In the genomic region with DNA sequence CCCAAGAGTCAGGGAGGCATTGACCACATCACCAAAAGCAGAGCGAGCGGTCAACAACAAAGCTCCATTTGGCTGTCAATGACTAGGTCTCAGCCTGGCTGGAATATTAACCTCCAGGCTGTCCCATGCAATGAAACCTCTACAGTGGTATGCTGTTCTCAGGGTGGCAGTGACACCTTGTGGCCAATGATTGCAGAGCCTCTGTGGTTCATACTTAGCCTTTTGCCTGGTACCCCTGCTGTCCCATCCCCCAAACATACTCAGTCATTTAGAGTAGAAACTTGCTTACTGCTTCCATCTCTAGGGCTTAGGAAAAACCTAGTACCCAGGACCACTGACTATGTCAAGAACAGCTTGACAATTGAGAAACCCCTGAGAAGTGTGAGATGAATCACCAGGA, we compare ENCODE assay signal across 9 mouse cellular contexts. TPM values are rescaled to one million over a fixed set of nuclear protein-coding genes. Genes with fewer than 3 reads are reported as not detected.
DNase-seq lines count a peak whose midpoint lies in the region; ATAC-seq and TF ChIP-seq lines count a peak whose summit lies in the region.
"Had no signal": no experiment of that assay in that cellular context is flagged by ENCODE, and none has a peak within 500 bp of the region (broad histone marks: within the 10 kb centered on the region; RNA-seq: fewer than 3 reads in every experiment).

No protein-coding gene starts in this region.

- H3K36me3 ChIP-seq in forebrain, embryonic 16.5 days (ENCODE audit: control insufficient read depth, insufficient read depth), result no peaks in the 10 kb centered on the region

- no peaks in the 10 kb centered on the region for H3K4me1 ChIP-seq in forebrain, embryonic 16.5 days (replicated peaks; ENCODE audit: control insufficient read depth, insufficient read depth, low read length)

- H3K9ac ChIP-seq in forebrain, embryonic 16.5 days (replicated peaks; ENCODE audit: low read depth, low read length), result no peak overlapping the region

- H3K4me3 ChIP-seq in forebrain, embryonic 16.5 days (replicated peaks; ENCODE audit: low read length), result no peak overlapping the region
- H3K4me3 ChIP-seq in layer of hippocampus, adult 2 months, result no peak overlapping the region

- H3K4me2 ChIP-seq in forebrain, embryonic 16.5 days (ENCODE audit: low read length), result no peak overlapping the region

- no peak overlapping the region for H3K27ac ChIP-seq in forebrain, embryonic 16.5 days (ENCODE audit: low read length)
- H3K27ac ChIP-seq in layer of hippocampus, adult 2 months, result 0 out of 2 replicates have a peak overlapping the region, but pooled peaks have one; percentile 0

- DNase-seq in MEL-GATA-1-ER (ENCODE audit: extremely low read depth, low read depth), result peak; percentile 1
- DNase-seq in c-Kit-positive CD71-positive TER-119-positive erythroid progenitor cells, embryonic 14.5 days (ENCODE audit: low spot score), result peak; percentile 10
- DNase-seq in layer of hippocampus, adult 2 months (ENCODE audit: low spot score in 2 of 2), result peak; percentile 68 to 75
- DNase-seq in lung, postnatal 25 days (ENCODE audit: low spot score), result peak; percentile 65
- DNase-seq in right cerebral cortex, adult 18-20 months, result peak; percentile 77
- no peak for DNase-seq in spleen, postnatal 14 days (ENCODE audit: low spot score in 2 of 2)

- peak; percentile 86 for ATAC-seq in forebrain, embryonic 16.5 days
- peak; percentile 72 to 80 for ATAC-seq in hematopoietic stem cell, adult 5-6 weeks (replicated peaks in 1 of 2; ENCODE audit: insufficient read depth in 1 of 2, low FRiP score in 2 of 2, low TSS enrichment in 1 of 2, low read depth in 1 of 2, poor library complexity in 2 of 2, severe bottlenecking in 2 of 2)

- WGBS in forebrain, embryonic 16.5 days, result 62% methylated on average over 2 of the region's 2 CpGs

- no peaks in the 10 kb centered on the region for H3K9me3 ChIP-seq in forebrain, embryonic 16.5 days (ENCODE audit: control insufficient read depth, low read length)

- peak; percentile 94 for TF ChIP-seq CTCF in layer of hippocampus, adult 2 months (conservative IDR thresholded peaks at IDR 0.05)

- H3K27me3 ChIP-seq in forebrain, embryonic 16.5 days (replicated peaks; ENCODE audit: control insufficient read depth, insufficient read depth, low read length), result no peaks in the 10 kb centered on the region

RNA-seq across cellular contexts. Expression of a gene that starts 15.9 kb away (rescaled TPM):
- 2.7 and 3.1 TPM in 2 replicates for polyA plus RNA-seq in forebrain, embryonic 16.5 days (2015; fragmentation: Nextera tagmentation; extraction: Ambion mirVana)
- not detected in 2 replicates for total RNA-seq in hematopoietic stem cell, adult 5-6 weeks (2017)
- 10 to 100 TPM; 19.4 to 22.6 TPM for total RNA-seq in layer of hippocampus, adult 2 months (2021)
- polyA plus RNA-seq: liver, embryonic 16.5 days had no signal

RNA-seq across cellular contexts. Expression of a gene that starts 40.8 kb away (rescaled TPM):
- polyA plus RNA-seq in forebrain, embryonic 16.5 days (2015; fragmentation: Nextera tagmentation; extraction: Ambion mirVana), result not detected in 2 replicates
- not detected in 2 replicates for total RNA-seq in hematopoietic stem cell, adult 5-6 weeks (2017)
- total RNA-seq in layer of hippocampus, adult 2 months (2021), result not detected
- polyA plus RNA-seq: liver, embryonic 16.5 days had no signal

Comparison
In these comparisons a context has a peak if more than half of its experiments do, and no peak if none do; other contexts are left out.
1. DNase-seq: peak in MEL-GATA-1-ER (single experiment), c-Kit-positive CD71-positive TER-119-positive erythroid progenitor cells, embryonic 14.5 days (single experiment), layer of hippocampus, adult 2 months (2 of 2), lung, postnatal 25 days (single experiment) and right cerebral cortex, adult 18-20 months (single experiment); none in spleen, postnatal 14 days (0 of 2).
2. RNA of a gene that starts 15.9 kb away (total RNA-seq): 19.4 to 22.6 TPM in layer of hippocampus, adult 2 months; not detected in hematopoietic stem cell, adult 5-6 weeks; every median in the first group is over 10 times any median in the second.